Mouse (Mus musculus) erythroblast, adult 5-6 weeks (primary cell): Measurements from ENCODE around the gene Mvb12b. TPM values are rescaled to one million over a fixed set of nuclear protein-coding genes. Genes with fewer than 3 reads are reported as not detected.

Source experiments
- ATAC-seq: replicated peaks from 2 replicates; pipeline ENCODE4 v1.8.0; 2016; ENCODE audit warnings: moderate number of reproducible peaks, mild to moderate bottlenecking, moderate TSS enrichment, inconsistent platforms; ENCODE audit not compliant: poor library complexity, low FRiP score, severe bottlenecking
- total RNA-seq, 2 experiments: library from RNA; stranded (forward) in 1 of 2; stranded (reverse) in 1 of 2; fragments of 150-400 nt in 1 of 2; fragments of 200-764, 138-1000 nt in 1 of 2; gene quantifications; 2 replicates each; pipeline versions ENCODE4 v1.2.3 to v1.2.4; 2015 to 2017; ENCODE audit warnings: low replicate concordance in 2 of 2

Mvb12b gene
- total RNA-seq, 2 experiments from 2014 or later, result 17.1 to 23.8 TPM

DNA sequence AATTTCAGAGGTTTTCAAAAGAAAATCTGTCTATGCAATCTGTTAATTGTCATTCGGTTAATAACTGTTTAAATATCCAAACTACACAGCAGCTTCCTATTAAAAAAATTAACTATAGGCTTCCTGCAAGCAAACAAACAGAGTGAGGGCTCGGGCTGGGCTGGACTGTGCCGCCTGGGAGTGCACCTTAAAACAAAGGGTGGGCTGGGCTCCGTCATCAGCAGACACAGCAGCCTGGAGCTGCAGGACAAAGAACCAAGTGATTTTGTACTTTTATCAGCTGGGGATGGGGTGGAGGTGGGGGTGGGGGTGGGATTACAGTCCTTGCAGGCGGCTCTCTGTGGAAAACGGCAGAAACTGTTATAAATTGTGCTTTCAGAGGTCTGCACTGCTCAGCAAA, 98.5 kb downstream of the Mvb12b start:
- no peak for ATAC-seq

GRCm38 (mm10) chr2:33788851-33789250, 98.9 kb downstream of the Mvb12b start:
- no peak for ATAC-seq

- ATAC-seq, result no peak
Measured at GRCm38 (mm10) chr2:33788131-33788530, 99.6 kb downstream of the Mvb12b start.

- ATAC-seq, result no peak
Measured at GRCm38 (mm10) chr2:33786064-33786463, 101.7 kb downstream of the Mvb12b start.

DNA sequence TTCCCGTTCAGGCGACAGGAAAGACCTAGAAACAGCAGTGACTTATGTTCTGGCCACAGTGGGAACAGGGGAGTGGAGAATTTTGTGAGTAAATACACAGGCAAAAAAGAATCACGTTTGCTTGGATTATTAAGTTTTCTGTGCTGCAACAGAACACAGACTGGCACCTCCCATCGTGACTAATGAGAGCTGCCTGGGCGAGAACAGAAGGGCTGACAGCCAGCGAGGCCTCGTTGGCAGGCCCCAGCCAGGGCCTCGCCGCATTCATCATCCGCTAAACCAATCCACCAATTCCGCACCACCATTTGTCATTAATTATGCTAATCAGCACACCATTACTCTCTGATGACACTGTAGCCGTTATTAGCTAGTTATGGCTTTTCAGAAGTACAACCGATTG, 102.2 kb downstream of the Mvb12b start:
- no peak for ATAC-seq

- ATAC-seq, result no peak
Measured at GRCm38 (mm10) chr2:33784721-33785120, 103.0 kb downstream of the Mvb12b start.

DNA sequence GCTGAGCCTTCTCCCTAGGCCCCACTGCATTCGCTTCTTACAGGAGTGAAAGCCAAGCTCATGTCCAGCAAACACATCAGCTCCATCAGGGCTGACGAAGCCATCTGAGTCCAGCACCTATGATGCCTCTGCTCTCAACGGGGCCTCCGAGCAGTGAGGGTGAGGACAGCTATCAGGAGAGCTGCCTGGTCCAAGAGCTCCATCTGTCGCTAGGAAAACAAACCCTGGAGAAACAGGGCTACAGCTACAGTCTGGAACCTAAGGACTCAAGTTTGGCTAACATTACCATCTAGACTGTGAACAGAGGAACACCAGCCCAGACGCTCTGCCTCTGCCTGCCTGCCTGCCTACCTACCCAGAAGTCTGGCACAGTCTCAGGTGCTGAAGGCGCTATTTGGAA, 104.3 kb downstream of the Mvb12b start:
- no peak for ATAC-seq

GRCm38 (mm10) chr2:33781655-33782400, 105.9 kb downstream of the Mvb12b start:
- no peak for ATAC-seq

- ATAC-seq, result no peak
Measured at GRCm38 (mm10) chr2:33778466-33778865, 109.3 kb downstream of the Mvb12b start.

- no peak for ATAC-seq
Measured at GRCm38 (mm10) chr2:33777051-33777450, 110.7 kb downstream of the Mvb12b start.

- no peak for ATAC-seq
Measured at GRCm38 (mm10) chr2:33774884-33775283, 112.9 kb downstream of the Mvb12b start.

GRCm38 (mm10) chr2:33774106-33774505, 113.6 kb downstream of the Mvb12b start:
- no peak for ATAC-seq

DNA sequence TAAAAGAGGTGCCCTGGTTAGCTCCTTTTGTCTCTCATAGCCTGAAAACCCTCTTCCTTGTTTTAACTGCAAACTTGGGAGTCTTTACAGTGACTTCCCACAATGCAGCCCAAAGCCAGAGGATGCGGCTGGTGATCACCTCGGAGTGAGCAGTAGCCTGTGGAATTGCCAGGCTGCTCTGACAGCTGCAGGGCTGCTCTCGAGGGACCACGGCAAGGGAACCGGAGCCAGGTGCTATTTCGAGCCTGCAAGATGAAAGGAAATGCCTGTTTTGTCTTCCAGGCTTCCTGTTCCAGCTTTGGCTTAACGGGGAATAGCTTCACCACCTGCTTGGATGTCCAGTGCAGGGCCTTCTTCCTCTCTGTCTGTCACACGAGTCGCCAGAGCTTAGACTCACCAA, 115.3 kb downstream of the Mvb12b start:
- no peak for ATAC-seq

DNA sequence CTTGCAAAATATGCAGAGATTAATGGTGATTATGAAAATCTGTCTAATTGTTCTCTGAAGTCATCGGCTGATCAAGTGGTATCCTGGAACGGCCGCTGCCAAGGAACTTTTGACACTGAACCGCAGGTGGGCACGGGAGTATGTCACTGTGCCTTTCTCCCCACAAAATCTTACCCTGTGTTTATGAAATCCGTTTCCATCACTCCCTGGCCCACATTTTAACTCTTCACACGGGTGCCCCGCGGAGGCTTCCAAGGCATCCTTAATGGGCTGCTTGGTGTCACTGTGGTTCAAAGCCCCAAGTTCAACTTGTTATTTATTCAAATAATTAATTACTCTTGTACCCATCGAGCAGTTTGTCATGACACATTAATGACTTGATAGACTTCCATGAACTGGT, 116.4 kb downstream of the Mvb12b start:
- no peak for ATAC-seq

GRCm38 (mm10) chr2:33770526-33771130, 117.1 kb downstream of the Mvb12b start:
- no peak for ATAC-seq

DNA sequence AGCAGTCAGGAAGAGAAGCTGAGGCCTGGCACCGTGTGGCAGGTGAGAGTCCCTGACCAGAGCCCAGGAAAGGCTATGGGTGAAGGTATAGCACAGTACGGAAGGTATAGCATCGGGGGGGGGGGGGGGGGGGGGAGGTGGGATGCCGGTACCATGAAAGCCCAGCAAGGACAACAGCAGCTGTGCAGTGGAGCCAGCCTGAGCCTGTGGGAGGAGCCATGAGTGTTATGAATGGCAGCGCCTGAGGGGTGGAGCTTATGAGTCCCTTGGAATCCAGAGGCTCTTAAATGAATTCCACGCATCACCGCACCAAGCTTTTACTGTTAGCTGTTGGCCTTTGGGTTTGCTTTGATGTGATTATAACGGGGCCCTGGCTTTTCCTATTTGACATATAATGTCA, 123.3 kb downstream of the Mvb12b start:
- no peak for ATAC-seq

- no peak for ATAC-seq
Measured at GRCm38 (mm10) chr2:33762210-33762609, 125.5 kb downstream of the Mvb12b start.

- no peak for ATAC-seq
Measured at GRCm38 (mm10) chr2:33760571-33760991, 127.2 kb downstream of the Mvb12b start.

- ATAC-seq, result no peak
Measured at GRCm38 (mm10) chr2:33759447-33759846, 128.3 kb downstream of the Mvb12b start.

DNA sequence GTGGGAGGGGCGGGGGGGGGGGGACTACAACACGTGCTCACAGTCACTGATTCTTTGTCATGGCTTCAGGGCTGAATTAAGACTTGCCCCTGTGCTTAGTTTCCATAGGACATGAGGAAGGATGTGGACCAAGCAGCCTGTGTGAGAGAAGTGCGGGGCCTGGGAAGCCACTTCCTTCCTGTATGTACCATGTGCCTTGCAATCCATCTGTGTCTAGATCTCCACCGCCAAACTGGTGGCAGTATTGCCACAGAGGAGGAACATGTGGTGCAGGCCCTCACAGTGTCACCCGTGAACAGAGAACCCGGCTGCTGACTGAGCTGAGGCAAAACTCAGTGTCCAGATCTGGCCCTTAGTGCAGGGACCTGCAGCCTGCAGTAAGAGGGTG, 132.1 kb downstream of the Mvb12b start:
- ATAC-seq, result no peak

DNA sequence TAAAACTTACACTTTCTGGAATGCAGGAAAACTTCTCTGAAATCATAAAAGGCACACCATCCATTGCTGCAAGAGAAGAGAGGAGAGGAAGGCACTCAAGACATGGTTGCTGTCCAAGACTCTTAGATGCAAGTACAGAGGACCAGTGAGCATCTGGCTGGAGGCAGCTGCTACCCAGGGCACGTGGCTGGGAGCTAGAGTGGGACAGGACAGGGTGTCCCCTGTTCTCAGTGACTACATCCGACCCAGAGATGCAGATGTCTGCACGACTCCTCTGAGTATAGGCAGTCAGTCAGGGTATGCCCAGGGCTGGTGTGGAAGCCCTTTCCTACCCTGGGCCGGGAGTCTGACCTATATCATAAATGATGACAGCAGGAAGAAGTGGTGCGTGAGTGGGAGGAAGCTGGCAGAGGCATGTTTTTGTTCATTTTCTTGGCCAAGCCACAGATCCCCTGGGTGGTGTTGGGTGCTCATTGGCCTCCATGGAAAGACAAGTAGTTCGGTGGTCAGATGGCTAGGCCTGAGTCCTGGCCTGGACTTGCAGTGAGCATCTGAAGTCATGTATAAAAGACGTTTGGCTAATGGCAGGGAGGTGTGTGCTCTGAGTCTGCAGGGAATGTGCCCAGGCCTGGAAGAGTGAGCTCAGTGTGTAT, 132.6 kb downstream of the Mvb12b start:
- ATAC-seq, result no peak
